ENCODE assay signal across 8 mouse cellular contexts in genomic region chr16:95983601-95984000, GRCm38 (mm10). TPM values are rescaled to one million over a fixed set of nuclear protein-coding genes. Genes with fewer than 3 reads are reported as not detected.
DNase-seq lines count a peak whose midpoint lies in the region; ATAC-seq lines count a peak whose summit lies in the region.

No protein-coding gene starts in this region.

- peak; percentile 32 to 40 for DNase-seq in cerebellum, postnatal 14 days
- peak; percentile 26 for DNase-seq in lung, postnatal 36 days
- no peak for DNase-seq in lung, postnatal 10 days
- peak; percentile 69 for DNase-seq in thymus, postnatal 25 days
- no peak for DNase-seq in gastrocnemius, postnatal 14 days
- DNase-seq in right cerebral cortex, adult 2 months (ENCODE audit: low spot score in 2 of 2) = no peak

- no peak for ATAC-seq in cerebellum, adult (ENCODE audit: insufficient number of reproducible peaks, low FRiP score, low TSS enrichment)
- ATAC-seq in inflammation-experienced regulatory T-cells, adult 6 months = peak; percentile 47

- intact Hi-C loops in gastrocnemius, postnatal 14 days (cut with DNase I; ENCODE audit: low total_unique reads) = no loop called here

RNA-seq across cellular contexts. Expression of gene Psmg1, which starts 7.2 kb away (rescaled TPM):
- 10 to 100 TPM; 20.2 to 27.5 (median 25.2) TPM for polyA plus RNA-seq in inflammation-experienced regulatory T-cells, adult 6 months (2017; shearing (Covaris generic))
- 10 to 100 TPM; 12.2 to 12.8 TPM for total RNA-seq in gastrocnemius, postnatal 14 days (2021)

Comparison
In these comparisons a context has a peak if more than half of its experiments do, and no peak if none do; other contexts are left out.
1. DNase-seq: peak in cerebellum, postnatal 14 days (2 of 2), lung, postnatal 36 days (single experiment) and thymus, postnatal 25 days (single experiment); none in lung, postnatal 10 days (single experiment), gastrocnemius, postnatal 14 days (single experiment) and right cerebral cortex, adult 2 months (0 of 2).